Mouse (Mus musculus) midbrain, embryonic 16.5 days (tissue): ENCODE results near the gene Shisa6. TPM values are rescaled to one million over a fixed set of nuclear protein-coding genes. Genes with fewer than 3 reads are reported as not detected.

Experiments
- ATAC-seq: fragments of 200-750 bp; cut with Nextera tagmentation; 2 replicates; pipeline ENCODE4 v1.8.0; 2017; ENCODE audit warnings: moderate TSS enrichment
- H3K27ac ChIP-seq: fragments of 300-500 bp; sonication (generic); 2 replicates; pipeline ENCODE4 v1.5.1; 2014; ENCODE audit warnings: mild to moderate bottlenecking, low read length, mixed read lengths
- H3K27me3 ChIP-seq: fragments of 300-500 bp; sonication (generic); 2 replicates; pipeline ENCODE4 v1.6.1; 2014; ENCODE audit warnings: low read depth, low read length, mixed read lengths; ENCODE audit not compliant: control insufficient read depth, insufficient read depth
- H3K36me3 ChIP-seq: fragments of 300-500 bp; sonication (generic); 2 replicates; pipeline ENCODE4 v1.6.1; 2014; ENCODE audit warnings: mild to moderate bottlenecking, low read length, moderate library complexity, mixed read lengths; ENCODE audit not compliant: control insufficient read depth, insufficient read depth
- H3K4me1 ChIP-seq: fragments of 300-500 bp; sonication (generic); 2 replicates; pipeline ENCODE4 v1.6.1; 2014; ENCODE audit warnings: mild to moderate bottlenecking, low read length, mixed read lengths; ENCODE audit not compliant: control insufficient read depth, insufficient read depth
- H3K4me2 ChIP-seq: fragments of 300-500 bp; sonication (generic); 2 replicates; pipeline ENCODE4 v1.6.1; 2014; ENCODE audit warnings: mild to moderate bottlenecking, low read length, mixed read lengths
- H3K4me3 ChIP-seq: fragments of 300-500 bp; sonication (generic); 2 replicates; pipeline ENCODE4 v1.5.1; 2014; ENCODE audit warnings: low read depth, mild to moderate bottlenecking, low read length, moderate library complexity, mixed read lengths
- H3K9ac ChIP-seq: fragments of 300-500 bp; sonication (generic); 2 replicates; pipeline ENCODE4 v1.6.1; 2014; ENCODE audit warnings: low read depth, low read length, mixed read lengths
- H3K9me3 ChIP-seq: fragments of 300-500 bp; sonication (generic); replicated peaks from 2 replicates; pipeline ENCODE4 v1.6.1; 2014; ENCODE audit warnings: mild to moderate bottlenecking, low read length, mixed read lengths; ENCODE audit not compliant: control insufficient read depth, poor library complexity, severe bottlenecking
- WGBS: fragments of 180-500 bp; shearing (Covaris S2); extraction: QIAGEN DNeasy Blood & Tissue Kit; methylation state at CpG from one replicate; pipeline ENCODE4 v1.1.7; 2014; 5-methylcytosine and 5-hydroxymethylcytosine counted together
- polyA plus RNA-seq: library from polyadenylated mRNA; unstranded; fragments of >200 nt; fragmentation: Nextera tagmentation; extraction: Ambion mirVana; gene quantifications from 2 replicates; pipeline ENCODE4 v1.2.1, GENCODE M21; 2015

Shisa6 gene
- polyA plus RNA-seq, 1 experiment from 2014 or later = 3.4 TPM

GRCm38 (mm10) chr11:66312764-66313163 lies 213.0 kb downstream of the Shisa6 start:
- no peaks in the 10 kb centered on the region for H3K36me3 ChIP-seq
- no peak overlapping the region for H3K4me2 ChIP-seq
- ATAC-seq = no peak
- no peaks in the 10 kb centered on the region for H3K4me1 ChIP-seq
- no peak overlapping the region for H3K9ac ChIP-seq
- H3K27me3 ChIP-seq = no peaks in the 10 kb centered on the region
- WGBS = 37% methylated on average over 7 of the region's 7 CpGs
- H3K4me3 ChIP-seq = no peak overlapping the region
- H3K9me3 ChIP-seq = no peaks in the 10 kb centered on the region
- H3K27ac ChIP-seq = no peak overlapping the region

- H3K4me1 ChIP-seq = no peaks in the 10 kb centered on the region
- H3K36me3 ChIP-seq = no peaks in the 10 kb centered on the region
- no peak overlapping the region for H3K27ac ChIP-seq
- 33% methylated on average over 1 of the region's 1 CpGs for WGBS
- H3K27me3 ChIP-seq = no peaks in the 10 kb centered on the region
- H3K4me3 ChIP-seq = no peak overlapping the region
- H3K4me2 ChIP-seq = no peak overlapping the region
- H3K9me3 ChIP-seq = no peaks in the 10 kb centered on the region
- ATAC-seq = no peak; the same call in 1 of the 2 replicates
- H3K9ac ChIP-seq = no peak overlapping the region
These were observed 221.4 kb downstream of the Shisa6 start for GRCm38 (mm10) chr11:66304396-66304795.

DNA sequence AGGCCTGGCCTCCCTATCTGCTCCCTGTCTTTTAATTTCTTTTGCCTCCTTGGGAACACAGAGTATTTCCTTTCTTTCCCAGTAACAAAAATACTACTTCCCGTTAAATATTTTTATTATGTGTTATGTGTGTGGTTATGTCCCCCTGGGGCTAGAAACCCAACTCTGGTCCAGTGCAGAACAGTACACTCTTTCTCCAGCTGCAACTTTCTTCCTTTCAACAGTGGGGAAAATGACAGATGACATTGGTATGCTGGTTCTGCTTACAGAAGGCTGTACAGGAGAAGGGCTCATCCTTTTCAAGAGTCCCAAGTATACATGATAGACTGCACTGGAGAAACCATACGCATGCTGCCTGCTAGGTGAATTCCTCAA lies 251.1 kb downstream of the Shisa6 start:
- no peak overlapping the region for H3K27ac ChIP-seq

GRCm38 (mm10) chr11:66273904-66274706 lies 251.7 kb downstream of the Shisa6 start:
- H3K9me3 ChIP-seq = no peaks in the 10 kb centered on the region
- H3K36me3 ChIP-seq = no peaks in the 10 kb centered on the region
- no peak for ATAC-seq
- no peak overlapping the region for H3K27ac ChIP-seq
- WGBS = 52% methylated on average over 8 of the region's 8 CpGs
- H3K9ac ChIP-seq = no peak overlapping the region
- no peaks in the 10 kb centered on the region for H3K4me1 ChIP-seq
- no peak overlapping the region for H3K4me3 ChIP-seq
- H3K27me3 ChIP-seq = no peaks in the 10 kb centered on the region
- H3K4me2 ChIP-seq = no peak overlapping the region

More for the DNA sequence above, 251.1 kb downstream of the Shisa6 start:
- 83% methylated on average over 2 of the region's 2 CpGs for WGBS
- no peak for ATAC-seq
- no peaks in the 10 kb centered on the region for H3K27me3 ChIP-seq
- H3K9ac ChIP-seq = no peak overlapping the region
- no peaks in the 10 kb centered on the region for H3K9me3 ChIP-seq
- no peak overlapping the region for H3K4me3 ChIP-seq
- H3K36me3 ChIP-seq = no peaks in the 10 kb centered on the region
- H3K4me2 ChIP-seq = no peak overlapping the region
- H3K4me1 ChIP-seq = no peaks in the 10 kb centered on the region

DNA sequence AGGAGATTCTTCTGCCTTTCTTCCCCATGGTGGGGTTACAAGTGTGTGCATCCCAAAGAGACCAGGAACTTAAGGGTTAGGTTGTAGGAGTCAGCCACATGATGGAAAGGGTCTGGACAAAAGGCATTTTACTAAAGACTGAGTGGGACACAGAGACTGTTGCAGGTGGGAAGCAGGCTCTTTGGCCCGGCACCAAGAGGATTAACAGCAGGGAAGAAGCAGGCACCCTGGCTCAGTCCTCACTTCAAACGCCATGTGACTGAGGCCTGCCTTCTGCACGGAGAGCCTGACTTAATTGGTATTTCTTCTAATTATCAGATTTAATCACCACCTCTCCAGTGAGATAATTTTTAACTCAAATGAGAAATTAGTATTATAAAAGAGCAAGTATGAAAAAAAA lies 258.7 kb downstream of the Shisa6 start:
- H3K27ac ChIP-seq = no peak overlapping the region
- H3K4me3 ChIP-seq = no peak overlapping the region
- H3K4me2 ChIP-seq = no peak overlapping the region
- no peaks in the 10 kb centered on the region for H3K4me1 ChIP-seq
- no peaks in the 10 kb centered on the region for H3K27me3 ChIP-seq
- H3K9ac ChIP-seq = no peak overlapping the region
- H3K36me3 ChIP-seq = no peaks in the 10 kb centered on the region
- WGBS = 5% methylated on average over 3 of the region's 3 CpGs
- ATAC-seq = no peak
- no peaks in the 10 kb centered on the region for H3K9me3 ChIP-seq

DNA sequence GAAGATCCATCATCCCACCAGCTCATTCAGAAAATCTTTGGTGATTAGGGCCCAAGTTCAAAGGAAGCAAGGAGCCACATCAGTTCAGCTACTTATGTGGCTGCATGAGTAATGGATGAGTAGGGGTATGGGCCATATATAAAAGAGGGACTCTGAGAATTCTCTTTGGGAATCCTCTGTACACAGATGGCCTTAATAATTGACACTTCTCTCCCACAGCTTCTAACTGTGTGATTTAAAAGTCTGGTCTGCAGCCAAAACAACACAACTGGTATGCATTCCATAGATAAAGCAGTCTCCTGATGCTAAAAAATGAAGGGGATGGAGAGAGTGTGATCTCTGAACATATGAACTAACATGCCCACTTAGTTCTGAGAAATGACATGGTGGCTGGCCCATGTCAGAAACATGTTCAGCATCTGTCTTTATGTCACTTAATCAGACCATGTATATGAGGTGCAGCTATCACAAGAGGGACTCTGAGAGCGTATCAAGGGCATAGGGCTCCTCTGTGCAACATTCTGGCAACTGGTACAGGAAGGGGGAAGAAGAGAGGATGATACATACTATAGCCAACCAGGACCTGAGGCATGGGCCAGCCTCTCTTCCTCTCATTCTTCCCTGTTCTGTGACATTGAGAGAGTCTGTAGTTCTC lies 260.3 kb downstream of the Shisa6 start:
- WGBS = 74% methylated on average over 1 of the region's 1 CpGs
- no peak for ATAC-seq

DNA sequence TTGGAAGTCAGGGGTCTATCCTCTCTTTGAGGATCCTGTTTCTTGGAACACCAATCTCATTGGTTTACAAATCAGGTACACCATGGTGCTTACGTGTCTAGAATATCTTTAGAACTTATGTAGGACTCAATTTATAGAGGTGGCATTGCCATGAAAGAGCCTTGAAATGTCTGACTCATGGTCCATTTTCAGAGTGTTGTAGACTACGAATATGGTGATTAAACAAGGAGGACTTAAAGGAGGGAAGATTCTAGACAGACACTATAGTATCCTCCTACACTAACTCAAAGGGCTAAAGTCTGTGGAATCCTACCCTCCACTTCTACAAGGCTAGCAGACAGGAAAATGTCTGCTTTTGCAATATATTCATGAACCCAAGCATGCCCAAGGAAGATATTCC lies 265.6 kb downstream of the Shisa6 start:
- no peaks in the 10 kb centered on the region for H3K4me1 ChIP-seq
- H3K4me2 ChIP-seq = no peak overlapping the region
- H3K9ac ChIP-seq = no peak overlapping the region
- no peaks in the 10 kb centered on the region for H3K27me3 ChIP-seq
- no peak overlapping the region for H3K4me3 ChIP-seq
- WGBS = 80% methylated on average over 2 of the region's 2 CpGs
- ATAC-seq = no peak
- no peaks in the 10 kb centered on the region for H3K36me3 ChIP-seq
- H3K27ac ChIP-seq = no peak overlapping the region
- no peaks in the 10 kb centered on the region for H3K9me3 ChIP-seq

More for the DNA sequence above, 260.3 kb downstream of the Shisa6 start:
- Histone ChIP-seq H3K4me1 (no peaks in the 10 kb centered on the region), H3K9ac (no peak overlapping the region), H3K27ac (no peak overlapping the region), H3K4me3 (no peak overlapping the region), H3K9me3 (no peaks in the 10 kb centered on the region), H3K36me3 (no peaks in the 10 kb centered on the region), H3K27me3 (no peaks in the 10 kb centered on the region), H3K4me2 (no peak overlapping the region)

DNA sequence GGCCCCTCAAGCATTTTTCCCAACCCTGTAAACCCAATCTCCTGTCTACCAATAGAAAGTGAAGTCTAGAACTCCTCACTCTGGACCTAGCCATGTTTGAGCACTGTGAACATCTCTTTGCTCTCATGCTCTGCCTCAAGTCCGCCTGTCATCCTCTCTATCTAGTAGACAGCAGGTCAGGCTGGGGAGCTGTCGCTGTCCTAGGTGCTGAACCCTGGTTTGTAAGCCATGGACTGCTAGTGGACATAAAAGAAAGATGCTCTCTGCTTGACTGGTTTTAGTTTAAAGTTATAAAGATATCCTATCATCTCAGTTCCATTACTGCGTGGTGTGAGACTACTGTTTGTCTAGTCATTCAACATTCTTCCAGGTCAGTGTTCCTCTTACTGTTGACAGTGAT lies 266.9 kb downstream of the Shisa6 start:
- no peak overlapping the region for H3K4me3 ChIP-seq
- H3K27ac ChIP-seq = no peak overlapping the region
- H3K36me3 ChIP-seq = no peaks in the 10 kb centered on the region
- H3K9ac ChIP-seq = no peak overlapping the region
- H3K4me2 ChIP-seq = no peak overlapping the region
- ATAC-seq = no peak
- no peaks in the 10 kb centered on the region for H3K4me1 ChIP-seq
- H3K9me3 ChIP-seq = no peaks in the 10 kb centered on the region
- WGBS = 23% methylated on average over 3 of the region's 3 CpGs
- no peaks in the 10 kb centered on the region for H3K27me3 ChIP-seq

GRCm38 (mm10) chr11:66247115-66247514 lies 278.6 kb downstream of the Shisa6 start:
- Histone ChIP-seq H3K9me3 (no peaks in the 10 kb centered on the region), H3K36me3 (no peaks in the 10 kb centered on the region), H3K9ac (no peak overlapping the region), H3K4me3 (no peak overlapping the region), H3K27ac (no peak overlapping the region), H3K4me2 (no peak overlapping the region), H3K27me3 (no peaks in the 10 kb centered on the region), H3K4me1 (no peaks in the 10 kb centered on the region)
- no peak for ATAC-seq
- 65% methylated on average over 5 of the region's 5 CpGs for WGBS
